Mouse (Mus musculus): ENCODE data around the gene Adam8. TPM values are rescaled to one million over a fixed set of nuclear protein-coding genes. Genes with fewer than 3 reads are reported as not detected.

Gene Adam8
- polyA plus RNA-seq, 1 experiment from 2014 or later, result 1.4 TPM

DNA sequence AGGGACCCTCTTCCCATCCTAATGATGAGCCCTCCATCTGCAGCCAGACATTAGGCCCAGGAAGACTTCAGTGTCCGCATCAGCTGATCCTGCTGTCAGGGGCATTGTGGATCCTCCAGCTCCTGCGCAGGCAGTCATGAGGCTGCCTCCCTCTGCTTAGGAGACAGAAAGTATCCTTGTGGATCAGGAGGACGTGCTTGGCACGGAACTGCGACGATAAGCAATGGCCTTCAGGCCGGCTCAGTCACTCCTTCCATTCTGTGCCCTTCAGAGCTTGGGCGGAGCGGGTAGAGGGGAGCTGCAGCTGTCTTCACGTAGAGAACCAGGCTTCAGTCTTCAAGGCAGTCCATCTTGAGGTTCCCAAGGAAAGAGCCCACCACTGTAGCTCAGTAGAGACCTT, 31.2 kb downstream of the Adam8 start:
- no peak overlapping the region for H3K4me3 ChIP-seq (ENCODE audit: low read depth, low read length)
- no peaks in the 10 kb centered on the region for H3K36me3 ChIP-seq (ENCODE audit: control insufficient read depth, insufficient read depth, low read length)
- WGBS, result 78% methylated on average over 10 of the region's 10 CpGs
- H3K9ac ChIP-seq (ENCODE audit: low read depth, low read length), result no peak overlapping the region
- DNase-seq (ENCODE audit: low spot score) (no peak), ATAC-seq (replicated peaks; ENCODE audit: low FRiP score) (no peak)
- H3K27me3 ChIP-seq (replicated peaks; ENCODE audit: control insufficient read depth, insufficient read depth, low read length), result peaks cover 11% of the 10 kb centered on the region
- H3K4me1 ChIP-seq (replicated peaks; ENCODE audit: control insufficient read depth, insufficient read depth, low read length), result no peaks in the 10 kb centered on the region; the same call in 1 of the 2 replicates
- H3K4me2 ChIP-seq, result no peak overlapping the region
- no peak overlapping the region for H3K27ac ChIP-seq (ENCODE audit: low read depth, low read length)
- H3K9me3 ChIP-seq (ENCODE audit: control insufficient read depth, low read length), result no peaks in the 10 kb centered on the region

DNA sequence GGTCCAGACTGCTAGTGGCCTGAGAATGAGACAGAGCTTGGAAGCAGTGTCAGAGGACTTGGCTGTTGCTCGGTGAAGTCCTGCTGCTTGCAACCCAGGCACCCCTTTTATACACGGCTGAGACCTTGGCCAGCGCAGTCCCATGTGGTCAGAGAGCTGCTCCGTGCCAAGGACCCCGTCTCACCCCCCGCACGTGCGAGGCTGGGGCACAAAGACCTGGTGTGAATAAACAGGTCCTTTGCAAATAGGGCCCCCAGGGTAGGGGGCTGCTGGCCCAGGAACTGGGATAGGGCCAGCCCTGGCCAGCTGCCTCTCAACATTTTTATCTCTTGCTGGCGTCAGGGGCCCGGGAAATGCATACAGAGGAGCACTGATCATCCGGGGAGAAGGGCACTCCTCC, 34.4 kb downstream of the Adam8 start:
- no peak overlapping the region for H3K4me3 ChIP-seq (ENCODE audit: low read depth, low read length)
- no peaks in the 10 kb centered on the region; the same call in 1 of the 2 replicates for H3K4me1 ChIP-seq (replicated peaks; ENCODE audit: control insufficient read depth, insufficient read depth, low read length)
- DNase-seq (ENCODE audit: low spot score) (no peak), ATAC-seq (replicated peaks; ENCODE audit: low FRiP score) (no peak)
- no peaks in the 10 kb centered on the region for H3K9me3 ChIP-seq (ENCODE audit: control insufficient read depth, low read length)
- H3K9ac ChIP-seq (ENCODE audit: low read depth, low read length), result no peak overlapping the region
- H3K27me3 ChIP-seq (replicated peaks; ENCODE audit: control insufficient read depth, insufficient read depth, low read length), result peaks cover 13% of the 10 kb centered on the region
- H3K36me3 ChIP-seq (ENCODE audit: control insufficient read depth, insufficient read depth, low read length), result no peaks in the 10 kb centered on the region
- H3K4me2 ChIP-seq, result no peak overlapping the region
- no peak overlapping the region for H3K27ac ChIP-seq (ENCODE audit: low read depth, low read length)
- WGBS, result 30% methylated on average over 11 of the region's 11 CpGs

- no peaks in the 10 kb centered on the region for H3K9me3 ChIP-seq (ENCODE audit: control insufficient read depth, low read length)
- H3K27ac ChIP-seq (ENCODE audit: low read depth, low read length), result no peak overlapping the region
- no peak overlapping the region for H3K4me2 ChIP-seq
- no peak for ATAC-seq (replicated peaks; ENCODE audit: low FRiP score)
- H3K9ac ChIP-seq (ENCODE audit: low read depth, low read length), result no peak overlapping the region
- H3K4me3 ChIP-seq (ENCODE audit: low read depth, low read length), result no peak overlapping the region
- H3K4me1 ChIP-seq (replicated peaks; ENCODE audit: control insufficient read depth, insufficient read depth, low read length), result no peaks in the 10 kb centered on the region; the same call in 1 of the 2 replicates
- H3K36me3 ChIP-seq (ENCODE audit: control insufficient read depth, insufficient read depth, low read length), result no peaks in the 10 kb centered on the region
- peaks cover 13% of the 10 kb centered on the region for H3K27me3 ChIP-seq (replicated peaks; ENCODE audit: control insufficient read depth, insufficient read depth, low read length)
- no peak for DNase-seq (ENCODE audit: low spot score)
- 32% methylated on average over 11 of the region's 11 CpGs for WGBS
Observed at GRCm38 (mm10) chr7:139957437-139957836, 34.9 kb downstream of the Adam8 start.

GRCm38 (mm10) chr7:139956658-139957057, 35.7 kb downstream of the Adam8 start:
- Histone ChIP-seq H3K27ac (ENCODE audit: low read depth, low read length) (no peak overlapping the region), H3K36me3 (ENCODE audit: control insufficient read depth, insufficient read depth, low read length) (no peaks in the 10 kb centered on the region), H3K9ac (ENCODE audit: low read depth, low read length) (no peak overlapping the region), H3K9me3 (ENCODE audit: control insufficient read depth, low read length) (no peaks in the 10 kb centered on the region), H3K4me1 (replicated peaks; ENCODE audit: control insufficient read depth, insufficient read depth, low read length) (no peaks in the 10 kb centered on the region; the same call in 1 of the 2 replicates), H3K4me3 (ENCODE audit: low read depth, low read length) (no peak overlapping the region), H3K4me2 (no peak overlapping the region), H3K27me3 (replicated peaks; ENCODE audit: control insufficient read depth, insufficient read depth, low read length) (peaks cover 13% of the 10 kb centered on the region)
- no peak for DNase-seq (ENCODE audit: low spot score)
- WGBS, result 69% methylated on average over 3 of the region's 3 CpGs
- ATAC-seq (replicated peaks; ENCODE audit: low FRiP score), result no peak

DNA sequence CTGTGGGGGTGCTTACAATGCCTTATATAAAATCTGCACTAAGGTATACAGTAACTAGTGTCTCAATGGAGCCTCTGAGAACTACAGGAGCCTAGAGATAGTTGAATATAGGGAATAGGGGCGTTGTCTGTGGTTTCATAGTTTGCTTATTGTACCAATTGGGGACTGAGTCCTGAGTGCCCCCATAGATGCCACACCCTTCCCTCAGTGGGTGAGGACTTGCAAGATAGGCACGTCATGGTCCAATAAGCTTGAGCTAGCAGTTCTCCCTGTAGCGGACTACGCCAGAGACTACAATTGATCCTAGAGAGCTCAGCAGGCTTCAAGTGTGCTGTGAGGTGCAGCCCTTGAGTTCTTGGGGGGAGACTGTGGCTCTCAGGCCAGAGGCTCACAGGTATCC, 36.9 kb downstream of the Adam8 start:
- peak; percentile 44; the same call in 1 of the 2 replicates for ATAC-seq (replicated peaks; ENCODE audit: low FRiP score)
- DNase-seq (ENCODE audit: low spot score), result no peak

DNA sequence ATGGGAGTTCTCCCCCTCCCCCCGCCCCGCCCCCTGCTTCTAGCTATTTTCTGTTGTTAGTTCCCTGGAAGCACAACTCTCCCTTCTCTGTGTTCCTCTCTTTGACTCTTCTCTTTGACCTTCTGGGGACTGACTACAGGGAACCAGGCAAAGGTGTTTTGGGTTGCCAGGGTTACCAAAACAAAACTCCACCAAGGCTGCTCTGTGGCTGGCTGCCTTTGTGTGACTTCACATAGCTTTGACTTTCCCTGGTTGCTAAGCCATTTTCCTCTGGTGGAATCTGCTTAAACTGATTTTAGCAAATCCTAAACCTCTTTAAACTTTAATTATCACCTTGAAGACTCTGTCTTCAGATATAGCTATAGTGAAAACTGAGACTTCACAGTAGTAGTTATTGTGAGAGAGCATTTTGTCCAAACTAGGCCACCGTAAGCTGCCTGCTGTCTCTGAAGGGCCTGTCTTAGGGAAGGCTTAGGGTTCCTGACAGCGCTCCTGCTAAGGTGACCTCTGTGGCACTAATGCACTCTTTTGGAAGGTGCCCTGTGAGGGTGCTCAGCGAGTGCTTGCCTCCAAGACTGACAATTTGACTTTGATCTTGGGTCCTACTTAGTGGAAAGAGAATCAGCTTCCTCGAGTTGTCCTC, 40.2 kb downstream of the Adam8 start:
- Histone ChIP-seq H3K4me2 (no peak overlapping the region; the same call in 1 of the 2 replicates), H3K9ac (ENCODE audit: low read depth, low read length) (no peak overlapping the region), H3K4me3 (ENCODE audit: low read depth, low read length) (no peak overlapping the region), H3K27me3 (replicated peaks; ENCODE audit: control insufficient read depth, insufficient read depth, low read length) (peaks cover 18% of the 10 kb centered on the region), H3K36me3 (ENCODE audit: control insufficient read depth, insufficient read depth, low read length) (no peaks in the 10 kb centered on the region), H3K4me1 (replicated peaks; ENCODE audit: control insufficient read depth, insufficient read depth, low read length) (no peaks in the 10 kb centered on the region), H3K27ac (ENCODE audit: low read depth, low read length) (no peak overlapping the region), H3K9me3 (ENCODE audit: control insufficient read depth, low read length) (no peaks in the 10 kb centered on the region)
- WGBS, result 66% methylated on average over 6 of the region's 6 CpGs
- DNase-seq (ENCODE audit: low spot score) (no peak), ATAC-seq (replicated peaks; ENCODE audit: low FRiP score) (no peak)

More for the DNA sequence above, 36.9 kb downstream of the Adam8 start:
- Histone ChIP-seq H3K4me2 (no peak overlapping the region), H3K9me3 (ENCODE audit: control insufficient read depth, low read length) (no peaks in the 10 kb centered on the region), H3K9ac (ENCODE audit: low read depth, low read length) (no peak overlapping the region), H3K27me3 (replicated peaks; ENCODE audit: control insufficient read depth, insufficient read depth, low read length) (peaks cover 13% of the 10 kb centered on the region), H3K27ac (ENCODE audit: low read depth, low read length) (no peak overlapping the region), H3K36me3 (ENCODE audit: control insufficient read depth, insufficient read depth, low read length) (no peaks in the 10 kb centered on the region), H3K4me1 (replicated peaks; ENCODE audit: control insufficient read depth, insufficient read depth, low read length) (no peaks in the 10 kb centered on the region; the same call in 1 of the 2 replicates), H3K4me3 (ENCODE audit: low read depth, low read length) (no peak overlapping the region)
- 70% methylated on average over 4 of the region's 4 CpGs for WGBS

- Histone ChIP-seq H3K4me1 (replicated peaks; ENCODE audit: control insufficient read depth, insufficient read depth, low read length) (no peaks in the 10 kb centered on the region), H3K4me3 (ENCODE audit: low read depth, low read length) (peak overlapping the region; percentile 64), H3K36me3 (ENCODE audit: control insufficient read depth, insufficient read depth, low read length) (no peaks in the 10 kb centered on the region), H3K27ac (ENCODE audit: low read depth, low read length) (peak overlapping the region; percentile 52), H3K4me2 (peak overlapping the region; percentile 95), H3K27me3 (replicated peaks; ENCODE audit: control insufficient read depth, insufficient read depth, low read length) (peaks cover 23% of the 10 kb centered on the region), H3K9ac (ENCODE audit: low read depth, low read length) (peak overlapping the region; percentile 61), H3K9me3 (ENCODE audit: control insufficient read depth, low read length) (no peaks in the 10 kb centered on the region)
- DNase-seq (ENCODE audit: low spot score), result no peak
- 4% methylated on average over 16 of the region's 16 CpGs for WGBS
- ATAC-seq (replicated peaks; ENCODE audit: low FRiP score), result peak; percentile 46; the same call in 1 of the 2 replicates
Observed at GRCm38 (mm10) chr7:139951079-139951478, 41.3 kb downstream of the Adam8 start.

DNA sequence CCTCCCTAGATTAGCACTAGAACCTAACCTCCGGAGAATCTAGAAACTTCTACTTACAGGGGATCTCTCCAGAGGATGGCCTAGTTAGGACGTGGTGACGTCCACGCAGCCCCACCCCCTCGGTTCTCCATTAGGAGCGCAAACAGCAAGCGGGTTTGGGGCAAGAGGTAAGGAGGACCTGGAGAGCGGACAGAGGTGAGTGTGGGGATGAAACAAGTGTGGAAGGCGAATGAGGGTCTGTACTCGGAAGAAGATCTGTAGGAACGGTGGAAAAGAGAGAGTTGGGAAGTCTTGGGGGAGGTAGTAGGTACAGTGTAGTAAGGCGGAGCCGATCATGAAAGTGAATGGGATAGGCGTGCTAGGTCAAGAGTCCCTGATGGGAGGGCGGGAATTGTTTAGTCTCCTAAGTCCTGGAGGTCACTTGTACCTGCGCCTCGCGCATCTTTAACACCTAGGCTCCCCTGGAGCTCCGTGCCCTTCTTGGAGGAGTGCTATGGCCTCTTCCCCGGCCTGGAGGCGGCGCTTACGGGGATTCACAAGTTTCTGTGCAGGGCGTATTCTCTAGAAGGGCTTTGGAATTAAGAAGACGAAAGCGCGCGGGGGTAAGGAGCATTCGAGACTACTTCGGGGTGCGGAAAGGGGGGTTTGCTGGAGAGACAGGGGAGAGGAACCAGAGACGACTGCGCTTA, 41.9 kb downstream of the Adam8 start:
- H3K4me1 ChIP-seq (replicated peaks; ENCODE audit: control insufficient read depth, insufficient read depth, low read length), result no peaks in the 10 kb centered on the region
- ATAC-seq (replicated peaks; ENCODE audit: low FRiP score), result peak; percentile 80
- H3K4me2 ChIP-seq, result peak overlapping the region; percentile 95
- no peaks in the 10 kb centered on the region for H3K9me3 ChIP-seq (ENCODE audit: control insufficient read depth, low read length)
- no peaks in the 10 kb centered on the region for H3K36me3 ChIP-seq (ENCODE audit: control insufficient read depth, insufficient read depth, low read length)
- peaks cover 30% of the 10 kb centered on the region for H3K27me3 ChIP-seq (replicated peaks; ENCODE audit: control insufficient read depth, insufficient read depth, low read length)
- DNase-seq (ENCODE audit: low spot score), result peak; percentile 75
- H3K27ac ChIP-seq (ENCODE audit: low read depth, low read length), result peak overlapping the region; percentile 52
- under 1% methylated on average over 33 of the region's 33 CpGs for WGBS
- peak overlapping the region; percentile 64 for H3K4me3 ChIP-seq (ENCODE audit: low read depth, low read length)
- H3K9ac ChIP-seq (ENCODE audit: low read depth, low read length), result peak overlapping the region; percentile 61

All from liver, embryonic 11.5 days (tissue).